Mouse (Mus musculus): ENCODE data around the gene Ehmt2. TPM values are rescaled to one million over a fixed set of nuclear protein-coding genes. Genes with fewer than 3 reads are reported as not detected.
"Not testable (repeated sequence)": the region's sequence is repeated elsewhere in the genome, so short reads cannot be mapped to it uniquely, and the experiment has no call there.

The Ehmt2 gene
- polyA plus RNA-seq, 1 experiment from 2014 or later = 97.9 TPM

GRCm38 (mm10) chr17:34959130-34959778, 61.0 kb downstream of the Ehmt2 start, which contains the start of gene Hspa1b:
TSS of gene Hspa1b (minus strand) at chr17:34959238.
- H3K36me3 ChIP-seq (ENCODE audit: poor library complexity, severe bottlenecking); H3K9me3 ChIP-seq (replicated peaks): not testable (repeated sequence)
- H3K9ac ChIP-seq = peak within 1 kb of the TSS; percentile 44
- WGBS = under 1% methylated on average over 31 of the region's 32 CpGs
- peak; percentile 96 for ATAC-seq
- H3K27ac ChIP-seq = peak within 1 kb of the TSS; percentile 52; the same call in 1 of the 2 replicates
- H3K4me1 ChIP-seq = peaks cover 12% of the 10 kb centered on the region
- peak within 1 kb of the TSS; percentile 43 for H3K4me3 ChIP-seq
- H3K4me2 ChIP-seq = peak within 1 kb of the TSS; percentile 73
- H3K27me3 ChIP-seq = peaks cover 40% of the 10 kb centered on the region

GRCm38 (mm10) chr17:34959881-34960515, 61.7 kb downstream of the Ehmt2 start:
- no peaks in the 10 kb centered on the region for H3K9me3 ChIP-seq (replicated peaks)
- peak overlapping the region; percentile 43 for H3K4me3 ChIP-seq
- no peak overlapping the region; the same call in 1 of the 2 replicates for H3K27ac ChIP-seq
- no peak for ATAC-seq
- no peaks in the 10 kb centered on the region for H3K36me3 ChIP-seq (ENCODE audit: poor library complexity, severe bottlenecking)
- H3K27me3 ChIP-seq = peaks cover 36% of the 10 kb centered on the region
- H3K9ac ChIP-seq = peak overlapping the region; percentile 44; the same call in 1 of the 2 replicates
- H3K4me2 ChIP-seq = peak overlapping the region; percentile 73
- H3K4me1 ChIP-seq = peaks cover 12% of the 10 kb centered on the region
- WGBS = 10% methylated on average over 12 of the region's 12 CpGs

GRCm38 (mm10) chr17:34960702-34961493, 62.6 kb downstream of the Ehmt2 start:
- Histone ChIP-seq H3K27ac (no peak overlapping the region), H3K4me3 (no peak overlapping the region), H3K36me3 (ENCODE audit: poor library complexity, severe bottlenecking) (no peaks in the 10 kb centered on the region), H3K9ac (no peak overlapping the region), H3K9me3 (replicated peaks) (no peaks in the 10 kb centered on the region), H3K4me2 (no peak overlapping the region), H3K27me3 (peaks cover 29% of the 10 kb centered on the region), H3K4me1 (peaks cover 12% of the 10 kb centered on the region)
- no peak for ATAC-seq

GRCm38 (mm10) chr17:34962125-34962524, 63.9 kb downstream of the Ehmt2 start:
- Histone ChIP-seq H3K27me3 (peaks cover 22% of the 10 kb centered on the region), H3K36me3 (ENCODE audit: poor library complexity, severe bottlenecking) (no peaks in the 10 kb centered on the region), H3K27ac (no peak overlapping the region), H3K9ac (no peak overlapping the region), H3K4me1 (peaks cover 12% of the 10 kb centered on the region), H3K9me3 (replicated peaks) (no peaks in the 10 kb centered on the region), H3K4me3 (no peak overlapping the region), H3K4me2 (no peak overlapping the region)
- 41% methylated on average over 3 of the region's 3 CpGs for WGBS
- ATAC-seq = no peak

DNA sequence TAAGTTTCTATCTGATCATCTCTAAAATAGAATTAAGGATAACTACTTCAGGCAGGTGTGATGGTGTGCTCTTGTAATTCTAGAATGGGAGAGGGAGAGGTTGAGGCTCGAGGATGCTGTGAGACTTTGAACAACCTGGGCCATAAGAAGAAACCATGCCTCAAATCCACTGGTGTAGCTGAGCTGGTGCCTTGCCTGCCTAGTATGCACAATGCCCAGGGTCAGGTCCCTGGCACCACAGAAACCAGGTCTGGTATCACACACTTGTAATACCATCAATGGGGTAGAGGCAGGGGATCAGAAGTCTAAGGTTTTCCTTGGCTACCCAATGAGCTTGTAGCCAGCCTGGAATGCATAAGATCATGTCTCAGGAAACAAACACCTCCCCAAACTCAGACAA, 64.6 kb downstream of the Ehmt2 start:
- H3K9me3 ChIP-seq (replicated peaks) = no peaks in the 10 kb centered on the region
- no peak for ATAC-seq
- 57% methylated on average over 1 of the region's 1 CpGs for WGBS
- H3K4me1 ChIP-seq = peaks cover 12% of the 10 kb centered on the region
- no peaks in the 10 kb centered on the region for H3K36me3 ChIP-seq (ENCODE audit: poor library complexity, severe bottlenecking)
- no peak overlapping the region for H3K4me3 ChIP-seq
- peaks cover 29% of the 10 kb centered on the region for H3K27me3 ChIP-seq
- H3K4me2 ChIP-seq = no peak overlapping the region
- no peak overlapping the region for H3K27ac ChIP-seq
- no peak overlapping the region for H3K9ac ChIP-seq

Small RNA genes within 50 kb of the gene (microRNA-seq; reads per million reads assigned to microRNA genes)
- gene Mir6972 = not detected

Other genes starting within 250 kb of the Ehmt2 start
- gene Tnxb, start 227.9 kb upstream of the Ehmt2 start, polyA plus RNA-seq (2015; fragmentation: Nextera tagmentation; extraction: Ambion mirVana) = 0.01 and 0.05 TPM in 2 replicates
- gene C4b, start 154.6 kb upstream of the Ehmt2 start, polyA plus RNA-seq (2015; fragmentation: Nextera tagmentation; extraction: Ambion mirVana) = not detected in 2 replicates
- not detected in 2 replicates for gene Cyp21a1, start 93.9 kb upstream of the Ehmt2 start, polyA plus RNA-seq (2015; fragmentation: Nextera tagmentation; extraction: Ambion mirVana)
- 36.6 and 40.0 TPM in 2 replicates for gene Stk19, start 61.5 kb upstream of the Ehmt2 start, polyA plus RNA-seq (2015; fragmentation: Nextera tagmentation; extraction: Ambion mirVana)
- 68.6 and 75.7 TPM in 2 replicates for gene Dxo, start 61.5 kb upstream of the Ehmt2 start, polyA plus RNA-seq (2015; fragmentation: Nextera tagmentation; extraction: Ambion mirVana)
- 50.1 and 57.9 TPM in 2 replicates for gene Skiv2l, start 48.3 kb upstream of the Ehmt2 start, polyA plus RNA-seq (2015; fragmentation: Nextera tagmentation; extraction: Ambion mirVana)
- 106 and 109 TPM in 2 replicates for gene Nelfe, start 48.1 kb upstream of the Ehmt2 start, polyA plus RNA-seq (2015; fragmentation: Nextera tagmentation; extraction: Ambion mirVana)
- gene Cfb, start 36.0 kb upstream of the Ehmt2 start, polyA plus RNA-seq (2015; fragmentation: Nextera tagmentation; extraction: Ambion mirVana) = 1.9 and 2.0 TPM in 2 replicates
- 7.8 and 9.7 TPM in 2 replicates for gene Zbtb12, start 19.0 kb upstream of the Ehmt2 start, polyA plus RNA-seq (2015; fragmentation: Nextera tagmentation; extraction: Ambion mirVana)
- gene Gm20547, start 16.4 kb upstream of the Ehmt2 start, polyA plus RNA-seq (2015; fragmentation: Nextera tagmentation; extraction: Ambion mirVana) = not detected in 2 replicates
- gene C2, start 204 bp upstream of the Ehmt2 start, polyA plus RNA-seq (2015; fragmentation: Nextera tagmentation; extraction: Ambion mirVana) = 0.74 and 1.4 TPM in 2 replicates
- not detected in 2 replicates for gene Slc44a4, start 16.0 kb downstream of the Ehmt2 start, polyA plus RNA-seq (2015; fragmentation: Nextera tagmentation; extraction: Ambion mirVana)
- gene Neu1, start 32.8 kb downstream of the Ehmt2 start, polyA plus RNA-seq (2015; fragmentation: Nextera tagmentation; extraction: Ambion mirVana) = 18.0 and 18.7 TPM in 2 replicates
- gene Hspa1b, start 60.8 kb downstream of the Ehmt2 start, polyA plus RNA-seq (2015; fragmentation: Nextera tagmentation; extraction: Ambion mirVana) = 0.10 and 0.12 TPM in 2 replicates
- gene Gm20481, start 71.4 kb downstream of the Ehmt2 start, polyA plus RNA-seq (2015; fragmentation: Nextera tagmentation; extraction: Ambion mirVana) = not detected in 2 replicates
- gene Hspa1a, start 73.7 kb downstream of the Ehmt2 start, polyA plus RNA-seq (2015; fragmentation: Nextera tagmentation; extraction: Ambion mirVana) = 1.5 and 1.6 TPM in 2 replicates
- gene Hspa1l, start 74.2 kb downstream of the Ehmt2 start, polyA plus RNA-seq (2015; fragmentation: Nextera tagmentation; extraction: Ambion mirVana) = 1.00 and 1.3 TPM in 2 replicates
- gene Lsm2, start 83.4 kb downstream of the Ehmt2 start, polyA plus RNA-seq (2015; fragmentation: Nextera tagmentation; extraction: Ambion mirVana) = 203 and 213 TPM in 2 replicates
- 88.4 and 104 TPM in 2 replicates for gene Vars, start 102.5 kb downstream of the Ehmt2 start, polyA plus RNA-seq (2015; fragmentation: Nextera tagmentation; extraction: Ambion mirVana)
- gene Vwa7, start 118.1 kb downstream of the Ehmt2 start, polyA plus RNA-seq (2015; fragmentation: Nextera tagmentation; extraction: Ambion mirVana) = 0.18 and 0.20 TPM in 2 replicates
- 7.2 and 7.8 TPM in 2 replicates for gene Sapcd1, start 129.5 kb downstream of the Ehmt2 start, polyA plus RNA-seq (2015; fragmentation: Nextera tagmentation; extraction: Ambion mirVana)
- gene Msh5, start 148.3 kb downstream of the Ehmt2 start, polyA plus RNA-seq (2015; fragmentation: Nextera tagmentation; extraction: Ambion mirVana) = 4.5 and 5.9 TPM in 2 replicates
- 141 and 147 TPM in 2 replicates for gene Clic1, start 151.5 kb downstream of the Ehmt2 start, polyA plus RNA-seq (2015; fragmentation: Nextera tagmentation; extraction: Ambion mirVana)
- gene Ddah2, start 160.6 kb downstream of the Ehmt2 start, polyA plus RNA-seq (2015; fragmentation: Nextera tagmentation; extraction: Ambion mirVana) = 543 and 566 TPM in 2 replicates
- not detected in 2 replicates for gene Ly6g6c, start 166.9 kb downstream of the Ehmt2 start, polyA plus RNA-seq (2015; fragmentation: Nextera tagmentation; extraction: Ambion mirVana)
- gene Mpig6b, start 167.7 kb downstream of the Ehmt2 start, polyA plus RNA-seq (2015; fragmentation: Nextera tagmentation; extraction: Ambion mirVana) = 0.29 and 0.56 TPM in 2 replicates
- 1.7 and 2.3 TPM in 2 replicates for gene Ly6g6e, start 178.4 kb downstream of the Ehmt2 start, polyA plus RNA-seq (2015; fragmentation: Nextera tagmentation; extraction: Ambion mirVana)
- 0.58 and 0.81 TPM in 2 replicates for gene Ly6g6d, start 179.6 kb downstream of the Ehmt2 start, polyA plus RNA-seq (2015; fragmentation: Nextera tagmentation; extraction: Ambion mirVana)
- 0.25 TPM in 1 of 2 replicates, not detected in the other for gene Ly6g6f, start 187.1 kb downstream of the Ehmt2 start, polyA plus RNA-seq (2015; fragmentation: Nextera tagmentation; extraction: Ambion mirVana)
- 74.9 and 77.6 TPM in 2 replicates for gene Abhd16a, start 190.8 kb downstream of the Ehmt2 start, polyA plus RNA-seq (2015; fragmentation: Nextera tagmentation; extraction: Ambion mirVana)
- not detected in 2 replicates for gene Ly6g5c, start 209.8 kb downstream of the Ehmt2 start, polyA plus RNA-seq (2015; fragmentation: Nextera tagmentation; extraction: Ambion mirVana)
- gene Ly6g5b, start 217.0 kb downstream of the Ehmt2 start, polyA plus RNA-seq (2015; fragmentation: Nextera tagmentation; extraction: Ambion mirVana) = 1.2 and 1.3 TPM in 2 replicates
- 32.4 and 33.3 TPM in 2 replicates for gene Gpank1, start 223.0 kb downstream of the Ehmt2 start, polyA plus RNA-seq (2015; fragmentation: Nextera tagmentation; extraction: Ambion mirVana)
- 339 and 356 TPM in 2 replicates for gene Csnk2b, start 223.6 kb downstream of the Ehmt2 start, polyA plus RNA-seq (2015; fragmentation: Nextera tagmentation; extraction: Ambion mirVana)
- 8.3 and 8.6 TPM in 2 replicates for gene D17H6S53E, start 227.9 kb downstream of the Ehmt2 start, polyA plus RNA-seq (2015; fragmentation: Nextera tagmentation; extraction: Ambion mirVana)
- 0.93 and 0.99 TPM in 2 replicates for gene Apom, start 233.6 kb downstream of the Ehmt2 start, polyA plus RNA-seq (2015; fragmentation: Nextera tagmentation; extraction: Ambion mirVana)
- 82.5 and 82.6 TPM in 2 replicates for gene Bag6, start 236.7 kb downstream of the Ehmt2 start, polyA plus RNA-seq (2015; fragmentation: Nextera tagmentation; extraction: Ambion mirVana)

Measured in forebrain, embryonic 13.5 days (tissue).